Mouse (Mus musculus) midbrain, embryonic 10.5 days (tissue): ENCODE results near the gene Psip1. TPM values are rescaled to one million over a fixed set of nuclear protein-coding genes. Genes with fewer than 3 reads are reported as not detected.

Source experiments
- DNase-seq: peaks from one replicate; pipeline ENCODE4 v3.0.0-alpha.2; 2017; ENCODE audit warnings: low spot score
- H3K27ac ChIP-seq: fragments of 300-500 bp; sonication (generic); replicated peaks from 2 replicates; pipeline ENCODE4 v1.5.1; 2016; ENCODE audit warnings: mild to moderate bottlenecking
- H3K27me3 ChIP-seq: fragments of 300-500 bp; sonication (generic); 2 replicates; pipeline ENCODE4 v1.6.1; 2016; ENCODE audit warnings: low read depth, mild to moderate bottlenecking; ENCODE audit not compliant: poor library complexity, severe bottlenecking
- H3K36me3 ChIP-seq: fragments of 300-500 bp; sonication (generic); 2 replicates; pipeline ENCODE4 v1.6.1; 2016; ENCODE audit warnings: mild to moderate bottlenecking, moderate library complexity
- H3K4me1 ChIP-seq: fragments of 300-500 bp; sonication (generic); 2 replicates; pipeline ENCODE4 v1.6.1; 2016
- H3K4me3 ChIP-seq: fragments of 300-500 bp; sonication (generic); 2 replicates; pipeline ENCODE4 v1.5.1; 2016; ENCODE audit warnings: mild to moderate bottlenecking, moderate library complexity
- H3K9me3 ChIP-seq: fragments of 300-500 bp; sonication (generic); replicated peaks from 2 replicates; pipeline ENCODE4 v1.6.1; 2016; ENCODE audit warnings: mild to moderate bottlenecking
- WGBS: fragments of 180-500 bp; shearing (Covaris S2); methylation state at CpG from one replicate; pipeline ENCODE4 v1.1.7; 2016; 5-methylcytosine and 5-hydroxymethylcytosine counted together
- polyA plus RNA-seq: library from polyadenylated mRNA; unstranded; fragments of >200 nt; fragmentation: Nextera tagmentation; extraction: Ambion mirVana; gene quantifications from 2 replicates; pipeline ENCODE4 v1.2.1, GENCODE M21; 2016

The Psip1 gene
- polyA plus RNA-seq, 1 experiment from 2014 or later, result 302 TPM

- Histone ChIP-seq H3K4me3 (no peak overlapping the region), H3K4me1 (peaks cover 34% of the 10 kb centered on the region), H3K36me3 (peaks cover 6% of the 10 kb centered on the region), H3K27ac (0 out of 2 replicates have a peak overlapping the region, but pooled peaks have one; percentile 46), H3K9me3 (no peaks in the 10 kb centered on the region), H3K27me3 (no peaks in the 10 kb centered on the region)
- no peak for DNase-seq
- 27% methylated on average over 5 of the region's 5 CpGs for WGBS
These were observed 2.9 kb upstream of the Psip1 start for GRCm38 (mm10) chr4:83489121-83489520.

GRCm38 (mm10) chr4:83485735-83486116 lies 533 bp downstream of the Psip1 start:
- Histone ChIP-seq H3K9me3 (no peaks in the 10 kb centered on the region), H3K36me3 (peaks cover 39% of the 10 kb centered on the region), H3K4me1 (peaks cover 41% of the 10 kb centered on the region), H3K27me3 (no peaks in the 10 kb centered on the region), H3K4me3 (peak overlapping the region; percentile 96), H3K27ac (peak overlapping the region; percentile 100)
- DNase-seq, result peak; percentile 92
- under 1% methylated on average over 32 of the region's 40 CpGs for WGBS

GRCm38 (mm10) chr4:83485250-83485649 lies 1.0 kb downstream of the Psip1 start:
- WGBS, result 32% methylated on average over 12 of the region's 12 CpGs
- DNase-seq, result no peak
- Histone ChIP-seq H3K4me1 (peaks cover 41% of the 10 kb centered on the region), H3K27ac (peak overlapping the region; percentile 100), H3K4me3 (peak overlapping the region; percentile 96), H3K27me3 (no peaks in the 10 kb centered on the region), H3K9me3 (no peaks in the 10 kb centered on the region), H3K36me3 (peaks cover 44% of the 10 kb centered on the region)

DNA sequence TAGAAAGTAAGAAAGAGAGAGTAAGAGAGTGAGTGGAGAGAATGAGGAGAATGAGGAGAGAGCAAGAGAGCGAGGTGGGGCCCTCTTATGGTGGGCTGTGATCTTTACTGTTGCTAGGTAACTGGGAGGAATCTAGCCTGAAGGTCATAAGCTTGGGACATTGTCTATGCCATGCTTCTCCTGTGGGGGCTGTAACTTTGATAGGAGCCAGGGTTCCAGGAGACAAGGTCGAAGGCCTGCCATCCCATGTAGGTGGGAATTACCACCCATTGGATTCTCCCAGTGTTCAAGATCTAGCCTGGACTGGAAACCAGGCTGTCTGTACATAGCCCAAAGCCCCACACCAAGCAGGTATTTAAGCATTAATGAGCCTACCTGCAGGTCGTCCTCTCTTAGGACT lies 18.1 kb downstream of the Psip1 start:
- Histone ChIP-seq H3K4me3 (no peak overlapping the region), H3K27me3 (no peaks in the 10 kb centered on the region), H3K9me3 (no peaks in the 10 kb centered on the region), H3K36me3 (peaks cover 99% of the 10 kb centered on the region), H3K4me1 (peaks cover 4% of the 10 kb centered on the region), H3K27ac (no peak overlapping the region)
- 73% methylated on average over 3 of the region's 3 CpGs for WGBS
- DNase-seq, result no peak

GRCm38 (mm10) chr4:83467615-83468014 lies 18.6 kb downstream of the Psip1 start:
- WGBS, result 93% methylated on average over 7 of the region's 7 CpGs
- Histone ChIP-seq H3K9me3 (no peaks in the 10 kb centered on the region), H3K4me1 (peaks cover 4% of the 10 kb centered on the region), H3K4me3 (no peak overlapping the region), H3K36me3 (peaks cover 99% of the 10 kb centered on the region), H3K27ac (no peak overlapping the region), H3K27me3 (no peaks in the 10 kb centered on the region)
- no peak for DNase-seq

GRCm38 (mm10) chr4:83464827-83465226 lies 21.4 kb downstream of the Psip1 start:
- 92% methylated on average over 7 of the region's 7 CpGs for WGBS
- Histone ChIP-seq H3K36me3 (peaks cover 97% of the 10 kb centered on the region), H3K4me1 (peaks cover 4% of the 10 kb centered on the region), H3K4me3 (no peak overlapping the region), H3K9me3 (no peaks in the 10 kb centered on the region), H3K27me3 (no peaks in the 10 kb centered on the region), H3K27ac (no peak overlapping the region)
- no peak for DNase-seq

DNA sequence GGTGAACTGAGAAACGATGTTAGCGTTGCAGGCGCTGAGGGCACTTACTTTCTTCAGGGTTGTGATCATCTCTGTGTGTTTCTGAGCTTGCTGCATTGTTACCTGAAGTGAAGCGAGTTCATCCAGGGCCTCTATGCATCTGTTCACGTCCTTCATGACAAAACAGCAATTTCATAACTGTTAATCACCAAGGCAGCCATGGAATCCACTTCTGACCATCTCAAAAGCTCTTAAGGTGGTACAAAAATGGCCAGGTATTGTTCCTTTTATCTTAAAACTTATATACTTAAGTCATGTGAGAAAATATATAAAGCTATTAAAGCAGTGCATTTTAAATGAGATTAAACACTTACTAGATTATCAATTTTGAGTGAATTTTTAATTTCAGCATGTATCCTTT lies 26.2 kb downstream of the Psip1 start:
- H3K27me3 ChIP-seq, result no peaks in the 10 kb centered on the region

DNA sequence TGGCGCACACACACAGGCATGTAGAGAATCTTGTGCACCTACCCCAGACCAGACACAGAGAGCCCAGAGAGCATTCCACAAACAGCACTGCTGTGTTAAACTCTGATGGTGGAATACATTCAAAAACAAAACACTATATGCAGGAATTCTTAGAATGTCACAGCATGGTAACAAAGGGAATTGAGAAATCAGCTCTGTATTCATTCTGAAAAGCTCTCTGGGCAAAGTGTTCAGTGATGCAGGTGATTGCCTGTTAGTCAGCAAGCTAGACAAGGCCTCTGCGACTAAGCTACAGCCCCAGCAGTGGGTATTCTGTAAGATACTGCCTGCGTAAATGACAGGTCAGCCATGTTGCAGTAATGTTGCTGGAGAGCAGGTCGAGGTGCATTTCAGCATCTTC lies 35.5 kb downstream of the Psip1 start:
- Histone ChIP-seq H3K4me1 (no peaks in the 10 kb centered on the region), H3K27ac (no peak overlapping the region), H3K9me3 (no peaks in the 10 kb centered on the region), H3K4me3 (no peak overlapping the region), H3K27me3 (no peaks in the 10 kb centered on the region), H3K36me3 (peaks cover 68% of the 10 kb centered on the region)
- no peak for DNase-seq
- whole genome bisulfite sequencing, result 93% methylated on average over 4 of the region's 4 CpGs

More for the DNA sequence above, 26.2 kb downstream of the Psip1 start:
- Histone ChIP-seq H3K27ac (no peak overlapping the region), H3K36me3 (peaks cover 97% of the 10 kb centered on the region), H3K9me3 (no peaks in the 10 kb centered on the region), H3K4me1 (no peaks in the 10 kb centered on the region), H3K4me3 (no peak overlapping the region)
- no peak for DNase-seq
- WGBS, result 95% methylated on average over 5 of the region's 5 CpGs

- no peak for DNase-seq
- Histone ChIP-seq H3K9me3 (no peaks in the 10 kb centered on the region), H3K27ac (no peak overlapping the region), H3K27me3 (no peaks in the 10 kb centered on the region), H3K4me3 (no peak overlapping the region), H3K4me1 (peaks cover 3% of the 10 kb centered on the region; the same call in 1 of the 2 replicates), H3K36me3 (peaks cover 66% of the 10 kb centered on the region)
- 92% methylated on average over 4 of the region's 4 CpGs for WGBS
These were observed 45.2 kb downstream of the Psip1 start for GRCm38 (mm10) chr4:83441050-83441449.

GRCm38 (mm10) chr4:83439045-83439444 lies 47.2 kb downstream of the Psip1 start:
- Histone ChIP-seq H3K9me3 (no peaks in the 10 kb centered on the region), H3K36me3 (peaks cover 86% of the 10 kb centered on the region), H3K4me1 (peaks cover 3% of the 10 kb centered on the region; the same call in 1 of the 2 replicates), H3K4me3 (no peak overlapping the region), H3K27me3 (no peaks in the 10 kb centered on the region), H3K27ac (no peak overlapping the region)
- DNase-seq, result no peak
- 51% methylated on average over 5 of the region's 5 CpGs for WGBS

GRCm38 (mm10) chr4:83438116-83438515 lies 48.1 kb downstream of the Psip1 start:
- Histone ChIP-seq H3K4me3 (no peak overlapping the region), H3K36me3 (peaks cover 96% of the 10 kb centered on the region), H3K4me1 (peaks cover 3% of the 10 kb centered on the region; the same call in 1 of the 2 replicates), H3K27ac (no peak overlapping the region), H3K27me3 (no peaks in the 10 kb centered on the region), H3K9me3 (no peaks in the 10 kb centered on the region)
- DNase-seq, result peak; percentile 4

GRCm38 (mm10) chr4:83436375-83436774 lies 49.9 kb downstream of the Psip1 start:
- DNase-seq, result no peak
- H3K4me3 ChIP-seq, result no peak overlapping the region
- 95% methylated on average over 8 of the region's 8 CpGs for WGBS
- H3K27ac ChIP-seq, result no peak overlapping the region
- H3K27me3 ChIP-seq, result no peaks in the 10 kb centered on the region
- peaks cover 3% of the 10 kb centered on the region; the same call in 1 of the 2 replicates for H3K4me1 ChIP-seq
- no peaks in the 10 kb centered on the region for H3K9me3 ChIP-seq
- peaks cover 100% of the 10 kb centered on the region for H3K36me3 ChIP-seq

GRCm38 (mm10) chr4:83432901-83433300 lies 53.4 kb downstream of the Psip1 start:
- H3K4me3 ChIP-seq, result no peak overlapping the region
- no peak for DNase-seq
- H3K4me1 ChIP-seq, result no peaks in the 10 kb centered on the region
- no peaks in the 10 kb centered on the region for H3K9me3 ChIP-seq
- H3K36me3 ChIP-seq, result peaks cover 98% of the 10 kb centered on the region
- no peak overlapping the region for H3K27ac ChIP-seq
- no peaks in the 10 kb centered on the region for H3K27me3 ChIP-seq
- 97% methylated on average over 6 of the region's 6 CpGs for WGBS

DNA sequence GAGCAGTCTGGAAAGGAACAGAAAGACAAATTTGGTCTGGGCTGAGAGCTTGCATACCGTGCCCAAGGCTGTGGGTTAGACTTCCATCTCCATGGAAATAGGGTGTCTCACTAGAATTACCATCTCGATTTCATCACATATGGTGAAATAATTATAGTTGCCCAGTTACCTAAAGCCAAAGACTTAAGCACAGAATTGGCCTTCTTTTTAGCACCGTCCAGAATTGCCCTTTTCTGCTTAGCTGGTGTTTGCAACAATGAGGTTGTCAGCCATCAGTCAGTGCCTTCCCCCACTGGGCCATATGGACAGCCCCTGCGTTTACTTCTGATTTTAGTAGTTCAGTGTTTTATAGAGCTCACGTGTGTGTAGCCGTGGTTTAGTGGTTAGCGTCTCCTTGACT lies 54.3 kb downstream of the Psip1 start:
- H3K36me3 ChIP-seq, result peaks cover 98% of the 10 kb centered on the region
- no peaks in the 10 kb centered on the region for H3K27me3 ChIP-seq
- 96% methylated on average over 7 of the region's 7 CpGs for WGBS
- no peaks in the 10 kb centered on the region for H3K4me1 ChIP-seq
- no peak overlapping the region for H3K4me3 ChIP-seq
- H3K9me3 ChIP-seq, result no peaks in the 10 kb centered on the region
- DNase-seq, result no peak
- H3K27ac ChIP-seq, result no peak overlapping the region
